Mouse (Mus musculus) frontal cortex, adult 2 months (tissue): ENCODE measurements around the gene Ptprg. TPM values are rescaled to one million over a fixed set of nuclear protein-coding genes. Genes with fewer than 3 reads are reported as not detected.
A peak's percentile ranks its signal among the peaks of the same experiment; 100 is the strongest.
"Not testable (repeated sequence)": the region's sequence is repeated elsewhere in the genome, so short reads cannot be mapped to it uniquely, and the experiment has no call there.

Experiments
- DNase-seq, 2 experiments: peaks; one replicate each; pipeline ENCODE4 v3.0.0; 2022; ENCODE audit warnings: low spot score in 1 of 2; ENCODE audit errors: extremely low spot score in 1 of 2
- polyA plus RNA-seq: library from polyadenylated mRNA; depleted of rRNA; stranded (reverse); fragments of >200 nt; gene quantifications from 2 replicates; pipeline ENCODE4 v1.2.3, GENCODE M21; 2012

Gene Ptprg
- polyA plus RNA-seq, 1 experiment: 37.9 TPM

- no peak for DNase-seq
Measured at GRCm38 (mm10) chr14:12011766-12012165, 458.4 kb downstream of the Ptprg start.

- DNase-seq: no peak
Measured at GRCm38 (mm10) chr14:12025812-12026728, 472.7 kb downstream of the Ptprg start.

GRCm38 (mm10) chr14:12027247-12027646 lies 473.9 kb downstream of the Ptprg start:
- no peak for DNase-seq

- DNase-seq: no peak
Measured at GRCm38 (mm10) chr14:12029926-12030325, 476.6 kb downstream of the Ptprg start.

- DNase-seq: no peak
Measured at GRCm38 (mm10) chr14:12036530-12037283, 483.4 kb downstream of the Ptprg start.

- peak in 1 of 2 experiments; percentile 25 for DNase-seq
Measured at GRCm38 (mm10) chr14:12039743-12040142, 486.4 kb downstream of the Ptprg start.

- no peak for DNase-seq
Measured at GRCm38 (mm10) chr14:12041566-12041965, 488.2 kb downstream of the Ptprg start.

GRCm38 (mm10) chr14:12046226-12046882 lies 493.0 kb downstream of the Ptprg start:
- DNase-seq: no peak

- DNase-seq: no peak
Measured at GRCm38 (mm10) chr14:12047637-12048036, 494.3 kb downstream of the Ptprg start.

- DNase-seq: no peak
Measured at GRCm38 (mm10) chr14:12056912-12057524, 503.7 kb downstream of the Ptprg start.

- no peak for DNase-seq
Measured at GRCm38 (mm10) chr14:12057856-12058255, 504.5 kb downstream of the Ptprg start.

- DNase-seq: no peak
Measured at GRCm38 (mm10) chr14:12059149-12059548, 505.8 kb downstream of the Ptprg start.

- not testable (repeated sequence) for DNase-seq
Measured at GRCm38 (mm10) chr14:12061313-12061712, 508.0 kb downstream of the Ptprg start.

- peak; percentile 46 to 68 for DNase-seq
Measured at GRCm38 (mm10) chr14:12062628-12063360, 509.5 kb downstream of the Ptprg start.

- DNase-seq: no peak
Measured at GRCm38 (mm10) chr14:12065001-12065400, 511.7 kb downstream of the Ptprg start.

- no peak for DNase-seq
Measured at GRCm38 (mm10) chr14:12065736-12066135, 512.4 kb downstream of the Ptprg start.

- peak in 1 of 2 experiments; percentile 18 for DNase-seq
Measured at GRCm38 (mm10) chr14:12069707-12070106, 516.4 kb downstream of the Ptprg start.

GRCm38 (mm10) chr14:12070361-12070760 lies 517.0 kb downstream of the Ptprg start:
- no peak for DNase-seq

- DNase-seq: no peak
Measured at GRCm38 (mm10) chr14:12070856-12071465, 517.6 kb downstream of the Ptprg start.
